Mouse (Mus musculus): Measurements from ENCODE around the gene Gm10436. TPM values are rescaled to one million over a fixed set of nuclear protein-coding genes. Genes with fewer than 3 reads are reported as not detected.

Gene Gm10436
- not detected for polyA plus RNA-seq (2014; fragmentation: Illumina TruSeq; extraction: RNeasy Lipid Tissue Mini Kit (QIAGEN cat#74804); ENCODE audit: low read depth, low replicate concordance)

DNA sequence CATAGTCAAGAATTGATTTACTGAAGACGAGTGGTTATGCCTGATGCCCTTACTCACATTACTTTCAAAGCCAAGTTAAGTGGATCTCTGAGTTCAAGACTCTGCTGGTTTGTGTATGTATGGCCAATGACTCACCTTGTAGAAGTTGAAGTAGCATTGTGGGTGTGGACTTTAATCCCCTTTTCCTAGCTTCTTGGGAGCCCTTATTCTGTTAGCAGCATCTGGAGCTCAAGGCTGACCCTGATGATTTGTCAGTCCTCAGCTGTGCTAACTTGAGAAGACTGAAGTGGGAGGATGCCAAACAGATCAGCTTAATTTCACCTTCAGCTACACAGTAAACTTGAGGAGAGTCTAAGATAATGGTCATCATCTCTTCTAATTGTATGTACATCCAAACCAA is at the start of gene Gm10436:
Gene Gm10436, minus strand, starts transcription at position 101 of the 400 bp plus-strand sequence.

Other genes starting within 250 kb of the Gm10436 start
- gene Gm2042, start 228.0 kb downstream of the Gm10436 start, polyA plus RNA-seq (2014; fragmentation: Illumina TruSeq; extraction: RNeasy Lipid Tissue Mini Kit (QIAGEN cat#74804); ENCODE audit: low read depth, low replicate concordance): not detected
- gene Gm2075, start 170.3 kb downstream of the Gm10436 start, polyA plus RNA-seq (2014; fragmentation: Illumina TruSeq; extraction: RNeasy Lipid Tissue Mini Kit (QIAGEN cat#74804); ENCODE audit: low read depth, low replicate concordance): not detected
- gene Gm6803, start 163.3 kb downstream of the Gm10436 start, polyA plus RNA-seq (2014; fragmentation: Illumina TruSeq; extraction: RNeasy Lipid Tissue Mini Kit (QIAGEN cat#74804); ENCODE audit: low read depth, low replicate concordance): not detected
- 3.3 TPM for gene Gm2056, start 155.1 kb downstream of the Gm10436 start, polyA plus RNA-seq (2014; fragmentation: Illumina TruSeq; extraction: RNeasy Lipid Tissue Mini Kit (QIAGEN cat#74804); ENCODE audit: low read depth, low replicate concordance)
- not detected for gene Gm16368, start 98.4 kb downstream of the Gm10436 start, polyA plus RNA-seq (2014; fragmentation: Illumina TruSeq; extraction: RNeasy Lipid Tissue Mini Kit (QIAGEN cat#74804); ENCODE audit: low read depth, low replicate concordance)
- gene Gm8332, start 68.0 kb upstream of the Gm10436 start, polyA plus RNA-seq (2014; fragmentation: Illumina TruSeq; extraction: RNeasy Lipid Tissue Mini Kit (QIAGEN cat#74804); ENCODE audit: low read depth, low replicate concordance): not detected
- not detected for gene Gm5662, start 92.4 kb upstream of the Gm10436 start, polyA plus RNA-seq (2014; fragmentation: Illumina TruSeq; extraction: RNeasy Lipid Tissue Mini Kit (QIAGEN cat#74804); ENCODE audit: low read depth, low replicate concordance)
- gene Gm5039, start 141.9 kb upstream of the Gm10436 start, polyA plus RNA-seq (2014; fragmentation: Illumina TruSeq; extraction: RNeasy Lipid Tissue Mini Kit (QIAGEN cat#74804); ENCODE audit: low read depth, low replicate concordance): not detected
- 2.8 TPM for gene Adck1, start 178.4 kb upstream of the Gm10436 start, polyA plus RNA-seq (2014; fragmentation: Illumina TruSeq; extraction: RNeasy Lipid Tissue Mini Kit (QIAGEN cat#74804); ENCODE audit: low read depth, low replicate concordance)